Mouse (Mus musculus): ENCODE results near the gene Prpf8.

DNA sequence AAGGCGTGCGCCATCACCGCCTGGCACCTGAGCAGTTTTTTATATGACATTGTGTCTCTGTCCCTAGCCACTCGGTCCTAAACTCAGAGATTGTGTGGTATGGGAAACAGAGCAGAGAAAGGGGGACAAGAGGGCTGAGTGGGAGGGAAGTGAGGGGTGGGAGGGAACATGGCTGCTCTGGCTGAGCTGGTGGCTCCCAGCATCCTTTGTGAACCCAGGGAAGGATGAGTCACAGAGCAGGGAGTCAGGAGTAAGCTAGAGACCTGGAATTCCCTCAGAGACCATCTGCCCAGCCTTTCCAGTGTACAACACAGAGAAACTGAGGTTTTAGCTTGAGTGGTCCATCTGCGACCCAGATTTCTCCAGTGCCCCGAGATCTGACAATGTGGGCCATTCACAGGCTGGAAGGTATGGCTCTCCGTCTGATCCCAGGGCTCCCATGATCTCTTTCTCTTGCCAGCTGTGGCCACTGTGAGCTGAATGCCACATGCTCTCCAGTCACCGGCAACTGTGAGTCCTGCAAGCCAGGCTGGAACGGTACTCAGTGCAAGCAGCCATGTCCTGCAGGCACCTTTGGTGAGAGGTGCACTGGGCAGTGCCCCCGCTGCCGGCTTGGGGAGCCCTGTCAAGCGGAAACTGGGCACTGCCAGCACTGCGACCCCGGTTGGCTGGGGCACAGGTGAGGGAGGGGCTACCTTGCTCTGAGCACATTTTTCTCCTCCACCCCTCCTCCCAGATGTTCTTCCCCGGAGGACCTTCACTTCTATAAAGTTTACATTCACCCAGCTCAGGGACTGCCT is 33.4 kb downstream of the Prpf8 start:
- TF ChIP-seq CTCF (IDR thresholded peaks at IDR 0.05; ENCODE audit: borderline replicate concordance, insufficient read depth, low read depth, low read length) (no peak), POLR2A (IDR thresholded peaks at IDR 0.05; ENCODE audit: borderline replicate concordance, insufficient read depth, low read length) (no peak)
